Comparison of ENCODE assay signal across 8 mouse cellular contexts in the genomic region with DNA sequence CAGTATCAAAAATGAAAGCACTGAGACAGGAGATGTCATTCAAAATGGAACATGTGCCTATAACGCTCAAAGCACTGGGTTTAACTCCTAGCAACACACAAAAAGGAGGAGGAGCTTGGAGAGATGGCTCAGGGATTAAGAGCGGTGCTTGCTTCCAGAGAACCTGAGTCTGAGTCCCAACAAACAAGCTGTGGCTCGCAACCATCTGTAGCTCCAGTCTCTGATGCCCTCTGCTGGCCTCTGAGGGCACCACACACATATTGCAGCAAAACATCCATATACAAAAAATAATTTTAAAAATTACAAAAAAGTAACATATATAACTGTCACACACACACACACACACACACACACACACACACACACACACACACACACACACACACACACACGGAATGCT. TPM values are rescaled to one million over a fixed set of nuclear protein-coding genes. Genes with fewer than 3 reads are reported as not detected.
DNase-seq lines count a peak whose midpoint lies in the region; ATAC-seq and TF ChIP-seq lines count a peak whose summit lies in the region.

No protein-coding gene starts in this region.

- H3K4me3 ChIP-seq in intestine, postnatal 0 days (ENCODE audit: low read depth, low read length) = no peak overlapping the region
- H3K4me3 ChIP-seq in intestine, embryonic 16.5 days (ENCODE audit: low read length) = no peak overlapping the region
- no peak overlapping the region for H3K4me3 ChIP-seq in C2C12 (ENCODE audit: insufficient read depth, poor library complexity, severe bottlenecking)

- 83% methylated on average over 4 of the region's 4 CpGs for WGBS in intestine, postnatal 0 days
- WGBS in intestine, embryonic 16.5 days = 67% methylated on average over 4 of the region's 4 CpGs

- no peak overlapping the region for H3K27ac ChIP-seq in intestine, postnatal 0 days (ENCODE audit: low read depth, low read length)
- no peak overlapping the region for H3K27ac ChIP-seq in intestine, embryonic 16.5 days (ENCODE audit: low read length)

- no peak for ATAC-seq in CD4-positive, CD25-positive, alpha-beta regulatory T cell, adult 4 months
- no peak for ATAC-seq in intestine, postnatal 0 days
- no peak for ATAC-seq in intestine, embryonic 16.5 days
- ATAC-seq in activated CD4-positive, CD25-positive, alpha-beta regulatory T cell, adult 4 months = no peak

- TF ChIP-seq CTCF in intestine, postnatal 0 days (IDR thresholded peaks at IDR 0.05; ENCODE audit: low read depth) = peak; percentile 72
- peak; percentile 11 for TF ChIP-seq CTCF in C2C12 (IDR thresholded peaks at IDR 0.05; ENCODE audit: control insufficient read depth, insufficient read depth, insufficient read length)

- no peaks in the 10 kb centered on the region for H3K27me3 ChIP-seq in intestine, postnatal 0 days (replicated peaks; ENCODE audit: control insufficient read depth, insufficient read depth, low read length)
- H3K27me3 ChIP-seq in intestine, embryonic 16.5 days (replicated peaks; ENCODE audit: control insufficient read depth, insufficient read depth, low read length) = no peaks in the 10 kb centered on the region
- H3K27me3 ChIP-seq in C2C12 (ENCODE audit: control insufficient read depth, insufficient read depth, insufficient read length) = no peaks in the 10 kb centered on the region

- H3ac ChIP-seq in C2C12 (ENCODE audit: control insufficient read depth, insufficient read length, low read depth) = no peak overlapping the region

- H3K4me1 ChIP-seq in intestine, postnatal 0 days (replicated peaks; ENCODE audit: control insufficient read depth, insufficient read depth, low read length) = no peaks in the 10 kb centered on the region
- no peaks in the 10 kb centered on the region for H3K4me1 ChIP-seq in intestine, embryonic 16.5 days (ENCODE audit: control insufficient read depth, insufficient read depth, low read length)

- no peak overlapping the region for H3K4me2 ChIP-seq in intestine, postnatal 0 days (replicated peaks; ENCODE audit: low read depth)
- no peak overlapping the region for H3K4me2 ChIP-seq in intestine, embryonic 16.5 days (ENCODE audit: low read depth, low read length)

- no peaks in the 10 kb centered on the region for H3K79me3 ChIP-seq in C2C12 (ENCODE audit: low read depth)

- DNase-seq in CD4-positive, CD25-positive, alpha-beta regulatory T cell, adult 2 months (ENCODE audit: low read depth, low spot score) = peak; percentile 34
- peak; percentile 36 for DNase-seq in embryo, embryonic 10.5 days (ENCODE audit: low spot score)
- peak; percentile 53 for DNase-seq in lung, postnatal 14 days

- no peaks in the 10 kb centered on the region for H3K79me2 ChIP-seq in C2C12 (ENCODE audit: control insufficient read depth, insufficient read depth)

- H3K9ac ChIP-seq in intestine, postnatal 0 days (ENCODE audit: low read depth, low read length) = no peak overlapping the region
- H3K9ac ChIP-seq in intestine, embryonic 16.5 days (ENCODE audit: low read depth, low read length) = no peak overlapping the region

- H3K36me3 ChIP-seq in intestine, postnatal 0 days (ENCODE audit: control insufficient read depth, insufficient read depth) = peaks cover 7% of the 10 kb centered on the region; the same call in 1 of the 2 replicates
- H3K36me3 ChIP-seq in intestine, embryonic 16.5 days (ENCODE audit: control insufficient read depth, insufficient read depth, low read length) = no peaks in the 10 kb centered on the region
- no peaks in the 10 kb centered on the region for H3K36me3 ChIP-seq in C2C12 (ENCODE audit: control insufficient read depth, insufficient read depth)

- H3K9me3 ChIP-seq in intestine, postnatal 0 days (ENCODE audit: control insufficient read depth) = no peaks in the 10 kb centered on the region
- no peaks in the 10 kb centered on the region for H3K9me3 ChIP-seq in intestine, embryonic 16.5 days (ENCODE audit: control insufficient read depth, low read length)

TF ChIP-seq in C2C12, 6 proteins besides CTCF, POLR2A, EP300 and RAD21:
- TF ChIP-seq MYOG (IDR thresholded peaks at IDR 0.05; ENCODE audit: control insufficient read depth, extremely low read depth, insufficient read length) = no peak
- TF ChIP-seq FOSL1 (IDR thresholded peaks at IDR 0.05; ENCODE audit: insufficient read depth, low read length, poor library complexity, severe bottlenecking) = no peak
- no peak for TF ChIP-seq CEBPB (IDR thresholded peaks at IDR 0.05; ENCODE audit: low read depth)
- TF ChIP-seq USF1 (IDR thresholded peaks at IDR 0.05; ENCODE audit: low read depth) = no peak
- no peak for TF ChIP-seq MAX (IDR thresholded peaks at IDR 0.05)
- TF ChIP-seq MYOD1 (IDR thresholded peaks at IDR 0.05; ENCODE audit: control insufficient read depth, insufficient read length, low read depth) = no peak

RNA-seq across cellular contexts. Expression of a gene that starts 28.2 kb away (rescaled TPM):
- polyA plus RNA-seq in CD4-positive, CD25-positive, alpha-beta regulatory T cell, adult 4 months (2017; shearing (Covaris generic)) = 1 to 10 TPM; 5.9 to 7.9 TPM
- 5.3 and 7.8 TPM in 2 replicates for polyA plus RNA-seq in intestine, postnatal 0 days (2015; fragmentation: Nextera tagmentation; extraction: Ambion mirVana)
- polyA plus RNA-seq in intestine, embryonic 16.5 days (2015; fragmentation: Nextera tagmentation; extraction: Ambion mirVana) = 15.8 and 20.2 TPM in 2 replicates
- 14.0 TPM for polyA plus RNA-seq in C2C12 (2012; fragmentation: generic; extraction: Trizol)
- 1 to 10 TPM; 4.2 to 5.3 TPM for polyA plus RNA-seq in activated CD4-positive, CD25-positive, alpha-beta regulatory T cell, adult 4 months (2017; shearing (Covaris generic))

RNA-seq across cellular contexts. Expression of a gene that starts 36.0 kb away (rescaled TPM):
- polyA plus RNA-seq in CD4-positive, CD25-positive, alpha-beta regulatory T cell, adult 4 months (2017; shearing (Covaris generic)) = 10 to 100 TPM in 1 of 2 experiments, 1 to 10 TPM in 1; 9.1 to 10.1 TPM
- 7.1 and 8.3 TPM in 2 replicates for polyA plus RNA-seq in intestine, postnatal 0 days (2015; fragmentation: Nextera tagmentation; extraction: Ambion mirVana)
- polyA plus RNA-seq in intestine, embryonic 16.5 days (2015; fragmentation: Nextera tagmentation; extraction: Ambion mirVana) = 16.3 and 19.3 TPM in 2 replicates
- polyA plus RNA-seq in C2C12 (2012; fragmentation: generic; extraction: Trizol) = 8.5 TPM
- 1 to 10 TPM; 7.1 to 7.2 TPM for polyA plus RNA-seq in activated CD4-positive, CD25-positive, alpha-beta regulatory T cell, adult 4 months (2017; shearing (Covaris generic))

RNA-seq across cellular contexts. Expression of a gene that starts 36.2 kb away (rescaled TPM):
- polyA plus RNA-seq in CD4-positive, CD25-positive, alpha-beta regulatory T cell, adult 4 months (2017; shearing (Covaris generic)) = 1 to 10 TPM; 5.1 to 7.3 TPM
- polyA plus RNA-seq in intestine, postnatal 0 days (2015; fragmentation: Nextera tagmentation; extraction: Ambion mirVana) = 7.2 and 7.4 TPM in 2 replicates
- 16.5 and 19.3 TPM in 2 replicates for polyA plus RNA-seq in intestine, embryonic 16.5 days (2015; fragmentation: Nextera tagmentation; extraction: Ambion mirVana)
- polyA plus RNA-seq in C2C12 (2012; fragmentation: generic; extraction: Trizol) = 10.6 TPM
- 1 to 10 TPM; 3.6 to 4.7 TPM for polyA plus RNA-seq in activated CD4-positive, CD25-positive, alpha-beta regulatory T cell, adult 4 months (2017; shearing (Covaris generic))

RNA-seq across cellular contexts. Expression of a gene that starts 42.3 kb away (rescaled TPM):
- not detected for polyA plus RNA-seq in CD4-positive, CD25-positive, alpha-beta regulatory T cell, adult 4 months (2017; shearing (Covaris generic))
- polyA plus RNA-seq in intestine, postnatal 0 days (2015; fragmentation: Nextera tagmentation; extraction: Ambion mirVana) = 1.8 and 2.5 TPM in 2 replicates
- 0.89 and 2.0 TPM in 2 replicates for polyA plus RNA-seq in intestine, embryonic 16.5 days (2015; fragmentation: Nextera tagmentation; extraction: Ambion mirVana)
- polyA plus RNA-seq in C2C12 (2012; fragmentation: generic; extraction: Trizol) = 5.1 TPM
- not detected for polyA plus RNA-seq in activated CD4-positive, CD25-positive, alpha-beta regulatory T cell, adult 4 months (2017; shearing (Covaris generic))

RNA-seq across cellular contexts. Expression of a gene that starts 54.1 kb away (rescaled TPM):
- 1 to 10 TPM; 6.0 to 9.2 TPM for polyA plus RNA-seq in CD4-positive, CD25-positive, alpha-beta regulatory T cell, adult 4 months (2017; shearing (Covaris generic))
- 5.0 TPM in 2 replicates for polyA plus RNA-seq in intestine, postnatal 0 days (2015; fragmentation: Nextera tagmentation; extraction: Ambion mirVana)
- polyA plus RNA-seq in intestine, embryonic 16.5 days (2015; fragmentation: Nextera tagmentation; extraction: Ambion mirVana) = 6.0 TPM in 2 replicates
- polyA plus RNA-seq in C2C12 (2012; fragmentation: generic; extraction: Trizol) = 0.89 TPM
- 1 to 10 TPM; 7.7 to 8.8 TPM for polyA plus RNA-seq in activated CD4-positive, CD25-positive, alpha-beta regulatory T cell, adult 4 months (2017; shearing (Covaris generic))
